Mouse (Mus musculus): ENCODE measurements around the gene Atp6v0e. TPM values are rescaled to one million over a fixed set of nuclear protein-coding genes. Genes with fewer than 3 reads are reported as not detected.

Gene Atp6v0e
- polyA plus RNA-seq, 1 experiment from 2014 or later: 99.8 TPM

Other genes with a start within 250 kb of the Atp6v0e start
- 1.9 and 2.2 TPM in 2 replicates for gene Neurl1b, start 248.4 kb upstream of the Atp6v0e start, polyA plus RNA-seq (2015; fragmentation: Nextera tagmentation; extraction: Ambion mirVana)
- 97.0 and 106 TPM in 2 replicates for gene Ergic1, start 101.7 kb upstream of the Atp6v0e start, polyA plus RNA-seq (2015; fragmentation: Nextera tagmentation; extraction: Ambion mirVana)
- 27.1 and 29.0 TPM in 2 replicates for gene Dusp1, start 101.1 kb upstream of the Atp6v0e start, polyA plus RNA-seq (2015; fragmentation: Nextera tagmentation; extraction: Ambion mirVana)
- gene Crebrf, start 52.4 kb downstream of the Atp6v0e start, polyA plus RNA-seq (2015; fragmentation: Nextera tagmentation; extraction: Ambion mirVana): 7.9 and 10.6 TPM in 2 replicates
- 57.7 and 63.6 TPM in 2 replicates for gene Bnip1, start 117.8 kb downstream of the Atp6v0e start, polyA plus RNA-seq (2015; fragmentation: Nextera tagmentation; extraction: Ambion mirVana)
- not detected in 2 replicates for gene Nkx2-5, start 181.8 kb downstream of the Atp6v0e start, polyA plus RNA-seq (2015; fragmentation: Nextera tagmentation; extraction: Ambion mirVana)